Mouse (Mus musculus): ENCODE data around the gene Haus4. TPM values are rescaled to one million over a fixed set of nuclear protein-coding genes. Genes with fewer than 3 reads are reported as not detected.

Haus4 gene
- polyA plus RNA-seq, 1 experiment = 3.8 TPM

DNA sequence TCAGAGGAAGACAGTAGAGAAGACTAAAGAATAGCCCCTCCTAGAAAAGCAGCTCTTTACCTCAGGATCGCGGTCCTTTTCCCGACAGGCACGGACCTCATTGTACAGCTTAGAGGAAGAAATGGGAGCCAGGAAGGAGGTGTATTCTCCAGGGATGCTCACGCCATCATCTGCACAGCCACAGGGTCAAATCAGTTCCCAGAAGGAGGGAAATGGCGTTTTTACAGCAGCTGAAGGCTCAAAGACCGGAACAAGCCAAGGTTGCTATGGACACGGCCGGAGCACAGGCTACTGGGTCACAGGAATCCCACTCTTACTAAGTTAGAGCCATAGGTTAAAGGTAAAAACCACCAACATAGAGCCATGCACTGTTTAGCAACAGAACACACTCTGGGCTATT lies 44.6 kb downstream of the Haus4 start:
- Histone ChIP-seq H3K4me3 (ENCODE audit: insufficient read depth, low read length) (no peak overlapping the region), H3K4me1 (ENCODE audit: control insufficient read depth, insufficient read depth, low read length) (no peaks in the 10 kb centered on the region)
- TF ChIP-seq POLR2A (IDR thresholded peaks at IDR 0.05; ENCODE audit: extremely low read depth, insufficient read depth, low read length) (no peak), CTCF (IDR thresholded peaks at IDR 0.05; ENCODE audit: extremely low read depth, insufficient read depth, low read length) (no peak)

DNA sequence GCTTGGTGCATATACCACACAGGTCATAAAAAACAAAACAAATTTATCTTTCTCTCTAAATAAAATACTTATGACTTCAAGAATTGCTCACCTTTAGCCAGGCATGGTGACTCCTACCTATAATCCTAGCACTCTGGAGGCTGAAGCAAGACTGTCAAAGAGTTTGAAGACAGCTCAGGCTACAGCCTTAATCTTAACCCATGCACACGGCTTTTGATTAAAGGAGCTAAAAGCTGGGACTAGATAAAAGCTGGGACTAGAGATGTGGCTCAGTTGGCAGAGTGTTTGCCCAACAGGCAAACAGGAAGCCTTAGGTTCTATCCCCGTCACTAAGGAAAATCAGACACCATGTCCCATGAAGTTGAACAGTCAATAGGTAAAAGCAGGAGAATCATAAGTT lies 51.3 kb downstream of the Haus4 start:
- Histone ChIP-seq H3K27ac (ENCODE audit: insufficient read depth, low read length) (no peak overlapping the region), H3K4me1 (ENCODE audit: control insufficient read depth, insufficient read depth, low read length) (no peaks in the 10 kb centered on the region), H3K4me3 (ENCODE audit: insufficient read depth, low read length) (no peak overlapping the region)
- TF ChIP-seq POLR2A (IDR thresholded peaks at IDR 0.05; ENCODE audit: extremely low read depth, insufficient read depth, low read length) = no peak
- no peak for TF ChIP-seq CTCF (IDR thresholded peaks at IDR 0.05; ENCODE audit: extremely low read depth, insufficient read depth, low read length)

More for the DNA sequence above, 44.6 kb downstream of the Haus4 start:
- H3K27ac ChIP-seq (ENCODE audit: insufficient read depth, low read length) = no peak overlapping the region

DNA sequence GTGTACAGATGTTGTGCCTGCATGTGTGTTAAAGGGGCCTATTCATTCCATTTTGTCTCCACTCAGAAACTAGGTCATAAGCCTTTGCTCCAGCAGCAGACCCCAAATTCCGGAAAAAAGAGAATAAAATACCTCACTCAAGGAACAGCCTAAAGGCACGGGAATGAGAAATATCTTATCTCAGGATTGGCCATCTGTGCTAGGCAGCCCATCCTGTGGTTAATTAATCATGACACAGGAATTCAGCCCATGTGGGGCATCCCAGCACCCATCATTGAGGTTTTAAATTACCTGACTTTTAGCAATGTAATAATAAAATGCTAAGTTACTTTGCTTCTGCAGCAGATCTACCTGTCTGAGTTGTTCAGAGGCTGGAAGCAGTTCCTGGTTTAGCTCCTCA lies 53.1 kb downstream of the Haus4 start:
- H3K4me3 ChIP-seq (ENCODE audit: insufficient read depth, low read length) = no peak overlapping the region
- no peaks in the 10 kb centered on the region for H3K4me1 ChIP-seq (ENCODE audit: control insufficient read depth, insufficient read depth, low read length)
- TF ChIP-seq CTCF (IDR thresholded peaks at IDR 0.05; ENCODE audit: extremely low read depth, insufficient read depth, low read length) (no peak), POLR2A (IDR thresholded peaks at IDR 0.05; ENCODE audit: extremely low read depth, insufficient read depth, low read length) (no peak)
- no peak overlapping the region for H3K27ac ChIP-seq (ENCODE audit: insufficient read depth, low read length)

DNA sequence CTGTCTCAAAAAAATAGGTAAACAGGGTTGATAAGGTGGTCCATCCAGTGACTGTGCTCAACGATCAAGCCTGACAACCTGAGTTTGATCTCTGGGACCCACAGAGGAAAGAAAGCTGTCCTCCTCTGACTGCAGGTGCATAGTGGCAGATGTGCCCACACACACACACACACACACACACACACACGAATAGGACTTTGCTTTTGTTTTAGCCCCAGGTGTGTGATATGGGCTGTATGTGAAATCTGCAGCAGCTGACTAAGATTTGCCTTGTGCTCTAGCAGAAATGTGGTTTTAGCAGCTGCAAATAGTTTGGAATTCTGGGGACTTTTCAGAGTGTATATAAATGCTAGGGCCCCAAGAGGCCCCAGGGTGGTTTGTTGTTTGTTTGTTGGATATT lies 55.1 kb downstream of the Haus4 start:
- TF ChIP-seq CTCF (IDR thresholded peaks at IDR 0.05; ENCODE audit: extremely low read depth, insufficient read depth, low read length) (no peak), POLR2A (IDR thresholded peaks at IDR 0.05; ENCODE audit: extremely low read depth, insufficient read depth, low read length) (no peak)
- Histone ChIP-seq H3K27ac (ENCODE audit: insufficient read depth, low read length) (no peak overlapping the region), H3K4me1 (ENCODE audit: control insufficient read depth, insufficient read depth, low read length) (no peaks in the 10 kb centered on the region), H3K4me3 (ENCODE audit: insufficient read depth, low read length) (no peak overlapping the region)

DNA sequence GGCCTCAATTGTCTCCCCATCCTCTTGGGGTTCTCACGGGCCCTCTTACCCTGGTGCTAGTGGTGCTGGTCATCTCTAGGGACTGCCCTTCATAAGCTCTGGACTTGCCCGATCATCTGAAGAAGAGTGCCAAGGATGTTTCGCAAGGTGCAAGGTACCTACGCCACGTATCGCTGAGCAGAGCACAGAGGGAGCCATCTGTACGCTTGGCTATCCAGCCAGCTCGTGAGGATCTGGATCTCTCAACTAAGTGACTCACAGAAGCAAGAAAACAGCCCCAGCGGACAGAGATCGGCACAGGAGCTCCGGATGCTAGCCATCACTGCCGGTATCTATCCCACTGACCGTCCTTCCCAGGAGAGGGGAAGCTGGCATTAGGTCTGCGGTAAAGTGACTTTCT lies 57.7 kb downstream of the Haus4 start:
- no peak overlapping the region for H3K4me3 ChIP-seq (ENCODE audit: insufficient read depth, low read length)
- no peaks in the 10 kb centered on the region for H3K4me1 ChIP-seq (ENCODE audit: control insufficient read depth, insufficient read depth, low read length)
- no peak for TF ChIP-seq POLR2A (IDR thresholded peaks at IDR 0.05; ENCODE audit: extremely low read depth, insufficient read depth, low read length)
- TF ChIP-seq CTCF (IDR thresholded peaks at IDR 0.05; ENCODE audit: extremely low read depth, insufficient read depth, low read length) = no peak
- H3K27ac ChIP-seq (ENCODE audit: insufficient read depth, low read length) = no peak overlapping the region

DNA sequence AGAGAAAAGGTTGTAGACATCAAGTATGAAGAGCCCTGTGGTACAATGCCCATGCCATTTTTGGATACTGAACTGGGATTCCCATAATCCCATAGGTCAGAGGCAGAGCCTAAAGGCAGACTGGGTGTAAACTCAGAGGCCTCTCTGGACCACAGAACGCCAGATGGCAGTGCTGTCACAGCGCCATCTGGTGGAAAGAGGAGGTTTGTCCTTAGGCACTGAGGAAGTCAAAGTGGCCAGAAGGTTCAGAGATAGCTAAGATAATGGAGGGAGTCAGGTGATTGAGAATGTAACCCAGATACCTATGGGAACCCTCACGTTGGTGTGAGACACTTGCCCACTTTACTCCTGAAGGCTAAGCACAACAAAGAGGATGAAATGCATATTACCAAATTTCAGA lies 60.2 kb downstream of the Haus4 start:
- Histone ChIP-seq H3K27ac (ENCODE audit: insufficient read depth, low read length) (no peak overlapping the region), H3K4me1 (ENCODE audit: control insufficient read depth, insufficient read depth, low read length) (no peaks in the 10 kb centered on the region), H3K4me3 (ENCODE audit: insufficient read depth, low read length) (no peak overlapping the region)
- TF ChIP-seq CTCF (IDR thresholded peaks at IDR 0.05; ENCODE audit: extremely low read depth, insufficient read depth, low read length) (peak; percentile 81), POLR2A (IDR thresholded peaks at IDR 0.05; ENCODE audit: extremely low read depth, insufficient read depth, low read length) (no peak)

DNA sequence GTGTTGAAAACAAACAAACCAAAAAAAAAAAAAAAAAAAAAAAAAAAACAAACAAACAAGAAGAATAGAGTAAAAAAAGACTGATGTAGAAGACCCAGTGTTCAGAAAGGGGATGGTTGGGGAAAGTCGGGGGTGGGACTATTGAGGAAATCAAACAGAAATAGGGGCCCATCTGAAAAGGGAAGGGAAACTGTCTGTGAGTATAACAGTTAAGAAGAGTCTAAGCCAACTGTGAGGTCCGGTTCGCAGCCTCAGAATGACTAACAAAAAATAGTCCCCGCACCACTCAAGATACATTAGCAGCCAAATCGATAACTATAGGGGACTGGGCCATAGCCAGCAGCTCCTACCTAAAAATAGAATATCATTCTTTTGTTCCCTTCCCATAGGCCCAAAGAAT lies 61.2 kb downstream of the Haus4 start:
- H3K4me1 ChIP-seq (ENCODE audit: control insufficient read depth, insufficient read depth, low read length) = no peaks in the 10 kb centered on the region
- no peak for TF ChIP-seq CTCF (IDR thresholded peaks at IDR 0.05; ENCODE audit: extremely low read depth, insufficient read depth, low read length)
- no peak for TF ChIP-seq POLR2A (IDR thresholded peaks at IDR 0.05; ENCODE audit: extremely low read depth, insufficient read depth, low read length)
- H3K27ac ChIP-seq (ENCODE audit: insufficient read depth, low read length) = no peak overlapping the region
- no peak overlapping the region for H3K4me3 ChIP-seq (ENCODE audit: insufficient read depth, low read length)

DNA sequence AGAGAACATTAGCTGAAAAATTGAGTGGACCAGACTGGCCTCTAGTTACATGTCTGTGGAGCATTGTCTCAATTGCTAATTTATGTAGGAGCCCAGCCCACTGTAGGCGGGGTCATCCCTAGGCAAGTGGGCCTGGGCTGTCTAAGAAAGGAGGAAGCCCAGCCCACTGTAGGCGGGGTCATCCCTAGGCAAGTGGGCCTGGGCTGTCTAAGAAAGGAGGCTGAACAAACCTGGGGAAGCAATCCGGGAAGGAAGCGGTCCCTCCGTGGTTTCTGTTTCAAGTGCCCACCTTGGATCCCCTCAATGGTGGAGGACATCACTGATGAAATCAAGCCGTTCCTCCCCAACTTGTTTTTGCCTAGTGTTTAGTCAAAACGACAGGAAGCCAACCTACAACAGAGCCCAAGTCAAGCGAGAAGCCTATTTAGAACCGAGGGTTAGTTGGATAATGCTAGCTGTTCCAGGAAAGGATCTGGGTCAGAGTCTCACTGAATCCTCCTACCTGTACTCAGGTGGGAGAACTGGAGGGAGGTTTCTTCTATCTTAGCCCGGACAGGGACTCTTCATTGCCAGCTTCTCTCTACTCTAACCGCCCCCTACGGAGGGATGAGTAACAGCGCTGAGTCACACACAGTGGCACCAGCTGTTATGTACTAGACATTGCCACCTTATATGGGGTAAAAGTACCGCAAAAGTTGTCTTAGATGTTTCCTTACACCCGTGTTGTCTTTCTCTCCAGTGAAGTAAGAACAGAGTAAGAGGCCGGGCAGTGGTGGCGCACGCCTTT lies 61.9 kb downstream of the Haus4 start:
- TF ChIP-seq POLR2A (IDR thresholded peaks at IDR 0.05; ENCODE audit: extremely low read depth, insufficient read depth, low read length) (no peak), CTCF (IDR thresholded peaks at IDR 0.05; ENCODE audit: extremely low read depth, insufficient read depth, low read length) (no peak)
- H3K27ac ChIP-seq (ENCODE audit: insufficient read depth, low read length) = no peak overlapping the region
- no peak overlapping the region for H3K4me3 ChIP-seq (ENCODE audit: insufficient read depth, low read length)
- no peaks in the 10 kb centered on the region for H3K4me1 ChIP-seq (ENCODE audit: control insufficient read depth, insufficient read depth, low read length)

Other genes with a start within 250 kb of the Haus4 start
- gene Oxa1l, start 193.8 kb downstream of the Haus4 start, polyA plus RNA-seq (2012; rRNA removed) = 69.0 and 71.1 TPM in 2 replicates
- gene Slc7a7, start 136.8 kb downstream of the Haus4 start, polyA plus RNA-seq (2012; rRNA removed) = 2.5 and 3.1 TPM in 2 replicates
- gene Mrpl52, start 127.7 kb downstream of the Haus4 start, polyA plus RNA-seq (2012; rRNA removed) = 118 and 128 TPM in 2 replicates
- 11.0 and 11.5 TPM in 2 replicates for gene Mmp14, start 123.0 kb downstream of the Haus4 start, polyA plus RNA-seq (2012; rRNA removed)
- gene Lrp10, start 90.5 kb downstream of the Haus4 start, polyA plus RNA-seq (2012; rRNA removed) = 33.0 and 33.3 TPM in 2 replicates
- gene Rem2, start 78.5 kb downstream of the Haus4 start, polyA plus RNA-seq (2012; rRNA removed) = 6.0 and 7.9 TPM in 2 replicates
- 52.6 and 54.8 TPM in 2 replicates for gene Prmt5, start 37.1 kb downstream of the Haus4 start, polyA plus RNA-seq (2012; rRNA removed)
- 2.3 and 3.0 TPM in 2 replicates for gene Ajuba, start 22.9 kb upstream of the Haus4 start, polyA plus RNA-seq (2012; rRNA removed)
- gene 4931414P19Rik, start 51.4 kb upstream of the Haus4 start, polyA plus RNA-seq (2012; rRNA removed) = 5.2 and 5.8 TPM in 2 replicates
- 181 and 197 TPM in 2 replicates for gene Psmb5, start 63.4 kb upstream of the Haus4 start, polyA plus RNA-seq (2012; rRNA removed)
- 0.17 and 0.23 TPM in 2 replicates for gene Psmb11, start 66.8 kb upstream of the Haus4 start, polyA plus RNA-seq (2012; rRNA removed)
- not detected in 2 replicates for gene Gm17606, start 86.3 kb upstream of the Haus4 start, polyA plus RNA-seq (2012; rRNA removed)
- gene Cdh24, start 86.7 kb upstream of the Haus4 start, polyA plus RNA-seq (2012; rRNA removed) = 13.3 and 18.6 TPM in 2 replicates
- 35.1 and 37.9 TPM in 2 replicates for gene 1700123O20Rik, start 131.6 kb upstream of the Haus4 start, polyA plus RNA-seq (2012; rRNA removed)
- gene Acin1, start 132.3 kb upstream of the Haus4 start, polyA plus RNA-seq (2012; rRNA removed) = 169 and 194 TPM in 2 replicates
- 0.04 and 0.06 TPM in 2 replicates for gene Gm29776, start 144.2 kb upstream of the Haus4 start, polyA plus RNA-seq (2012; rRNA removed)
- 0.09 TPM in 1 of 2 replicates, not detected in the other for gene Cebpe, start 157.6 kb upstream of the Haus4 start, polyA plus RNA-seq (2012; rRNA removed)
- gene Slc7a8, start 227.3 kb upstream of the Haus4 start, polyA plus RNA-seq (2012; rRNA removed) = 51.3 and 54.7 TPM in 2 replicates